Mouse (Mus musculus): ENCODE measurements around the gene Gm10097. TPM values are rescaled to one million over a fixed set of nuclear protein-coding genes. Genes with fewer than 3 reads are reported as not detected.

Gene Gm10097
- polyA plus RNA-seq, 1 experiment from 2014 or later, result 0.24 TPM

DNA sequence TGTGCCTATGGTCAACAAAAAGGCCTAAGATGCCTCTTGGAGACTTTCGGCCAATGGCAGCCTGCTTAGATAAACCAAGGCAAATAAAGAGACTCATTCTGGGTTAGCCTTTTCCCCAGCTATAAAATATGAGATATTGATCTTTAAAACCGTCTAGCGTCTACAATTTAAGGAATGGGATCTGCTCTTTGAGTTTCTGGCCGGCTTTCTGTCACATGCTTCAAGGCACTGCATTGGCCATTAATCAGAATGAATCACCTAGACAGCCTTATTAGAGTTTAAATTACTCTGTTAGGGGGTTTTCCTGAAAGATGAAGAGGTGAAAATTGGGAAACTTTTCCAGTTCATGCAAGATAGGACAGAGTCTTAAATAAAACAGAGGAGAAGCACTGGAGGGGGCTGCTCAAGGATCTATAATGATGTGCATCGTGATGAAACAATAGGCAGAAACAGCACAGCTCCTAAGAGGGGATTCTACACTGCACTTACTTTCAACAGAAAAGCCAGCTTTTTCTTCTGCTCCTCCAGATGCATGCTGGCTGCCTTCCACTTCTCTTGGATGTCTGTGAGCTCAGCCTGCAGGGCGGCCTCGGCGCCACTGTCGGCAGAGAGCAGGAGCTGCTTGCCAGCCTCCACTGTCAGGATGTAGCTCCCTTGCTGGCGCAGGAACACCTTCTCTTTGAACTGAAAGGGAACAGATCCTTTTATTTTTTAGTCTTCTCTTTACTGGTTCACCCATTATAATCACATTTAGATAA, 28.2 kb downstream of the Gm10097 start:
- H3K9ac ChIP-seq (ENCODE audit: low read depth, low read length), result no peak overlapping the region
- no peaks in the 10 kb centered on the region for H3K27me3 ChIP-seq (replicated peaks; ENCODE audit: control insufficient read depth, insufficient read depth, low read length)
- 77% methylated on average over 10 of the region's 10 CpGs for WGBS
- H3K9me3 ChIP-seq (ENCODE audit: control insufficient read depth, low read length), result no peaks in the 10 kb centered on the region
- no peak overlapping the region for H3K27ac ChIP-seq (ENCODE audit: low read depth, low read length)
- no peaks in the 10 kb centered on the region for H3K4me1 ChIP-seq (ENCODE audit: control insufficient read depth, insufficient read depth, low read depth, low read length)
- H3K4me3 ChIP-seq (ENCODE audit: low read length), result no peak overlapping the region
- peaks cover 13% of the 10 kb centered on the region for H3K36me3 ChIP-seq (ENCODE audit: control insufficient read depth, insufficient read depth, low read length)
- H3K4me2 ChIP-seq (ENCODE audit: low read length), result no peak overlapping the region
- ATAC-seq, result peak; percentile 37; the same call in 1 of the 2 replicates

DNA sequence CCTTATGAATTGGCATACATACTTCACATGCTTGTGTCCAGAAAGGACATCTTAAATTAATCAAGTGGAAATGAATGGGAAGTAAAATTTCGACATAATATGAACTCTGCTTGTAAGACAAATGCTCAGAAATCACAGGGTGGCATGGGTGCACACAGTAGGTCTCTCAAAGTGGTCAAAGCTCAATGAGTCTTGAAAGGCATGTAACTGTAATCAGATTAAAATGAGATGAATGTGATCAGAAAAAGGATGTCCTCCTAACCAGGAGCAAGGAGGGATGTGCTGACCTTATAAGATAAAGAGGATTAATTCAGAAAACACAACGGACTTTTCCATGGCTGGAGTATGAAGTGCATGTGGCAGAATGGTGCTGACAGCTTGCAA, 28.8 kb downstream of the Gm10097 start:
- 78% methylated on average over 2 of the region's 2 CpGs for WGBS
- H3K4me1 ChIP-seq (ENCODE audit: control insufficient read depth, insufficient read depth, low read depth, low read length), result no peaks in the 10 kb centered on the region
- H3K9ac ChIP-seq (ENCODE audit: low read depth, low read length), result no peak overlapping the region
- H3K9me3 ChIP-seq (ENCODE audit: control insufficient read depth, low read length), result no peaks in the 10 kb centered on the region
- H3K4me3 ChIP-seq (ENCODE audit: low read length), result no peak overlapping the region
- no peak overlapping the region for H3K27ac ChIP-seq (ENCODE audit: low read depth, low read length)
- H3K27me3 ChIP-seq (replicated peaks; ENCODE audit: control insufficient read depth, insufficient read depth, low read length), result no peaks in the 10 kb centered on the region
- ATAC-seq, result no peak
- H3K4me2 ChIP-seq (ENCODE audit: low read length), result no peak overlapping the region
- H3K36me3 ChIP-seq (ENCODE audit: control insufficient read depth, insufficient read depth, low read length), result peaks cover 13% of the 10 kb centered on the region

- Histone ChIP-seq H3K4me2 (ENCODE audit: low read length) (no peak overlapping the region), H3K27ac (ENCODE audit: low read depth, low read length) (no peak overlapping the region), H3K9me3 (ENCODE audit: control insufficient read depth, low read length) (no peaks in the 10 kb centered on the region), H3K36me3 (ENCODE audit: control insufficient read depth, insufficient read depth, low read length) (peaks cover 48% of the 10 kb centered on the region), H3K9ac (ENCODE audit: low read depth, low read length) (no peak overlapping the region), H3K27me3 (replicated peaks; ENCODE audit: control insufficient read depth, insufficient read depth, low read length) (no peaks in the 10 kb centered on the region), H3K4me1 (ENCODE audit: control insufficient read depth, insufficient read depth, low read depth, low read length) (no peaks in the 10 kb centered on the region), H3K4me3 (ENCODE audit: low read length) (no peak overlapping the region)
- ATAC-seq, result no peak
- WGBS, result 89% methylated on average over 5 of the region's 5 CpGs
Observed at GRCm38 (mm10) chr10:5110773-5111172, 41.8 kb downstream of the Gm10097 start.

GRCm38 (mm10) chr10:5116155-5116554, 47.2 kb downstream of the Gm10097 start:
- Histone ChIP-seq H3K27ac (ENCODE audit: low read depth, low read length) (no peak overlapping the region), H3K4me1 (ENCODE audit: control insufficient read depth, insufficient read depth, low read depth, low read length) (no peaks in the 10 kb centered on the region), H3K4me2 (ENCODE audit: low read length) (no peak overlapping the region), H3K9ac (ENCODE audit: low read depth, low read length) (no peak overlapping the region), H3K36me3 (ENCODE audit: control insufficient read depth, insufficient read depth, low read length) (peaks cover 28% of the 10 kb centered on the region), H3K9me3 (ENCODE audit: control insufficient read depth, low read length) (no peaks in the 10 kb centered on the region), H3K27me3 (replicated peaks; ENCODE audit: control insufficient read depth, insufficient read depth, low read length) (no peaks in the 10 kb centered on the region), H3K4me3 (ENCODE audit: low read length) (no peak overlapping the region)
- ATAC-seq, result no peak
- WGBS, result 81% methylated on average over 5 of the region's 5 CpGs

GRCm38 (mm10) chr10:5116720-5117119, 47.7 kb downstream of the Gm10097 start:
- no peaks in the 10 kb centered on the region for H3K27me3 ChIP-seq (replicated peaks; ENCODE audit: control insufficient read depth, insufficient read depth, low read length)
- ATAC-seq, result no peak
- H3K4me3 ChIP-seq (ENCODE audit: low read length), result no peak overlapping the region
- H3K4me1 ChIP-seq (ENCODE audit: control insufficient read depth, insufficient read depth, low read depth, low read length), result no peaks in the 10 kb centered on the region
- peaks cover 27% of the 10 kb centered on the region for H3K36me3 ChIP-seq (ENCODE audit: control insufficient read depth, insufficient read depth, low read length)
- no peaks in the 10 kb centered on the region for H3K9me3 ChIP-seq (ENCODE audit: control insufficient read depth, low read length)
- H3K27ac ChIP-seq (ENCODE audit: low read depth, low read length), result no peak overlapping the region
- H3K4me2 ChIP-seq (ENCODE audit: low read length), result no peak overlapping the region
- WGBS, result 92% methylated on average over 6 of the region's 6 CpGs
- no peak overlapping the region for H3K9ac ChIP-seq (ENCODE audit: low read depth, low read length)
